Mouse (Mus musculus) forelimb bud, embryonic 11.5 days (tissue): ENCODE measurements at regions not wholly inside any gene's neighbourhood (a gene's known extent, or its start where the extent isn't known, plus 50 kb on each side); places are given as distances from the start of the nearest gene placed in this dataset.
"Not testable (repeated sequence)": the region's sequence is repeated elsewhere in the genome, so short reads cannot be mapped to it uniquely, and the experiment has no call there.

Source experiments
- DNase-seq: peaks from one replicate; pipeline ENCODE4 v3.0.0-alpha.2; 2012; ENCODE audit warnings: low read depth, low spot score

DNA sequence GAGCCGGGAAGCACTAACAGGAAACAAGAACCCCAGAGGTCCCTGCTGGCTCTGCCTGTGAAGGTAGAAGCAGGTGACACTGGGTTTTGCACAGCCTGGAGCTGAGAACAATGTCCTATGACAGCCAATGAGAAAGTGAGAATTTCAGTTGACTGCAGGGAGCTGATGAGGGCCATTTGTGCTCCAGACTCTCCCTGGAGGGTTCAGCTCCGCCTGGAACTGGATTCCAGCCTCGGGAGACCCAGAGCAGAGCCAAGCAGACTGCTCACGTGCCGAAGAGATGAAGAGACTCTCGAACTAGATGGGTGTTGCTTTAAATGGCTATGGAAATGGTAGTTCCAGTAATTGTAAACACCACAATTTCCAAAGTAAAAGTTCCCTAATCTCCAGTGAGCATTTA, 93.5 kb downstream of the Cand1 start:
- no peak for DNase-seq

DNA sequence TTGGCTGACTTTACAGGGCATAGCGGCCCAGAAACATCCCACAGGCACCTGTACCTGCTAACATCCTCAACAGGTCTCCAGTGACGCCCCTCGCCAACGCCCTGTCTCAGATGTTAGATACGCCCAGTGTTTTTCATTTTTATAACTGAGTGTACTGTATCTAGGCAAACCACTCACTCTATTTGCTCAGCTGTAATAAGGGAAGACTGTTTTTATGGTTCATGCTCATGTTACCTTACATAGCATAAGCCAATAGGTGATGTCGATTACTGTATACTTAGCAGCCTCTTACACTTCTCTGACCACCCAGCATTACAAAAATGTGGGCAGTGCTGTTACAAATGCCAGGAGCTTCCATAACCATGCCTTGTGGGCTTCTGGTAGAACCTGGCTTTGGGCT, 97.0 kb downstream of the Cand1 start:
- DNase-seq = no peak

DNA sequence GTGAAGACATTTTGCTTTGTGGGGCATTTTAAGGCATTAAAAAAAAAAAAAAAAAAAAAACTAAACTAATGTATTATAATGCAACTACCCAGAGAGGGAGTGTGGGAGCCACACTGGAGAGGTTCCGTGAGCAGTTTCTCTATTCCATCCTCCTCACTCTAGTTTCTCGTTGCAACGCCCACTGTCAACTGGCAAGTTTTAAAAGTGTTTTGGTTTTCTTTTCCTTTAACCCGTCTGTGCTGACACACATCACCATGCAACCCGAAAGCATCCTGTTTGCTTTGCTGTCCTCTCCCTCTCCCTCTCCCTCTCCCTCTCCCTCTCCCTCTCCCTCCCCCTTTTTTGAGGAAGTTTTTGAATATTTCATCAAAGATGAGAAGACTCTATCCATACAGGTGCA, 97.5 kb downstream of the Cand1 start:
- no peak for DNase-seq

DNA sequence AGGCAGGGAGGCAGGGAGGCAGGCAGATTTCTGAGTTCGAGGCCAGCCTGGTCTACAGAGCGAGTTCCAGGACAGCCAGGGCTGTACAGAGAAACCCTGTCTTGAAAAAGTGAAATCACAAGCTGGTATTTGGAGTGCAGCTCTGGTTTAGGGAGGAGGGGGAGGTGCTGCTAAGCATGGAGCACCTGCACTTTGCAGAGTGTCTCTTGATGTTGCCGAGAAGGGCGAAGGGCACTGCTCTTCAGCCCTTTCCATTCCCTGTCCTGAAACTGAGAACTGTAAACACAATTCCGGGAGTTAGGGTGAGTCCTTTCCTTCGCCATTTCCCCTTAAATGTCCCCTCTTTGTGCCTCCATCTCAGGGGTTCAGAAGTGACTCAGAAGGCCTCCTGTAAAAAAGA, 101.6 kb downstream of the Cand1 start:
- DNase-seq = no peak

DNA sequence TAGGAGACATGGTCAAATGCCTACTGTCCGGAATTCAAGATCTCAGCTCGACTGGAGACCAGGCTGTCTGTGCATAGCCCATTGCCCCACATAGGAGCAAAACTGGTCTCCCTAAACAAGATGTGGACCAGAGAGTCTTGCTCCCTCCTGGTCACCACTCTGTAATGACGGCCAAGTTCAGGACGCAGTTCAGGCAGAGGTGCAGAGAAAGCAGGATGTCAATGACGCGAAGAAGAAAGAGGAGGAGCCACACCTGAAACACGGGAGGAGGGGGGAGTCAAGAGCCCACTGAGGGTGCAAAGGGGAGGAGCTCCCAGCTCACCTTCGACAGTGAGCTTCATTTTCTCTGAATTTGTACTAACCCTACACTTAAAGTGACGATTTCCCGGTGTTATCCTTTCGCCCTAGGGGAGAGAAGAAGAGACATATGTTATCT, 104.3 kb downstream of the Cand1 start:
- DNase-seq = no peak

DNA sequence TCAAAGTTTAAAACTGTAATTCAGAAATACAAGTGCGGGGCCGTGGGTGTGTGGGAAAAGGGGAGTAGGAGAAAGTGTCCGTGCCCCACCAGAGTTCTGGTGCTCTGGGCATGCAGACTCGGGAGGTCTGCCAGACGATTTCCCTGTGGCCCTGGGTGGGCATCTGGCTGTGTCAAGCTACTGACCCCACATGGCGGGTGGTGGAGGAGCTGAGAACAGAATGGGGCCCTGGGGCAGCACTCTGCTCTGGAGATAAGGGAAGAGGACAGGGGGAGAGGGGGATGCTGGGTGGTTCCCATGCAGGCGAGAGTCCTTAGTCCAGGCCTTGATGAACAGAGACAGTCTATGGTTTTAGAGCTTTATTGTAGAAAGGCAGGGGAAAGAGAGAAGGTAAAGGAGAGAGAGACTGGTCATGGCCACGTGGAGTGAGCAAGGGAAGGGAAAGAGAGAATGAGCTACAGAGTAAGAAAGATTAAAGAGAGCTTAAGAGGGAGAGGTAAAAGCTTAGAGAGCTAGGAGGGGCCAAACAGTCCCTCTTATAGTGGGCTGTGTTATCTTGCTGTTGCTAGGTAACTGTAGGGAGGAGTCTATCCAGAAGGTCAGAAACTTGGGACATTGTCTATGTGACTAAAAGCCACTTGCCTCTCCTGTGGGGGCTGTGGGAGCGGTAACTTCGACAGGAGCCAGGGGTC, 104.9 kb downstream of the Cand1 start:
- no peak for DNase-seq

DNA sequence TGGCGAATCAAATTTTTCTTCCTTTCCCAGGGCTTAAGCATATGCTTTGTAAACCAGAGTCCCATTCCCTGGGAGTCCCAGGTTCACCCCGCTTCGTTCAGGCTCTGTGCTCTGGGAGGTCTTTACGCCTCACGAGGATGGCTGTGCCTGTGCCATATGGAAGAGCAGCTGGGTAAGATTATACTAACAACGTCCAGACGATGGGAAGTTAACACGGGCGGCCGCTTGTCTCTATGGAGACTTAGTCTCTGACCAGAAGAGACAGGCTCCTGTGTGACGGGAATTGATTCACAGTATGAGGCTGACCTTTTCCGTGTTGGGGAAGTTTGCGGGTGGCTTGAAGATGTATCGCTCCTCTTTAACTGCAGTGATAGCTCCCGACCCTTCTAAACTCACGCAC, 107.9 kb downstream of the Cand1 start:
- DNase-seq = peak; percentile 57

DNA sequence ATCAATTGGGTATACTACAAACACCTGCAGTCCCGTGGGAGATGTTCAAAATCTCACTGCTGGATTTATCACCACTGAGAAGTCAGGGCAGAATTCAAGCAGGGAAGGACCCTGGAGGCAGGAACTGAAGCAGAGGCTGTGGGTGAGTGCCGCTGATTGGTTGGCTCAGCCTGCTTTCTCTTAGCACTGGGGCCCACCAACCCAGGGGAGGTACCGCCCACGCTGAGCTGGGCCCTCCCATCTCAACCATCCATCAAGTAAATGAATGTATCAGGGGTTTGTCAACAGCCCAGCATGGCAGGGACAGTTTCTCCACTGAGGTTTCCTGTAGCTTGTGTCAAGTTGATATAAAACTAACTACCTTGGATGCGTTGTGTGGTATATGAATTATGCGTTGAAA, 109.2 kb downstream of the Cand1 start:
- DNase-seq = no peak

DNA sequence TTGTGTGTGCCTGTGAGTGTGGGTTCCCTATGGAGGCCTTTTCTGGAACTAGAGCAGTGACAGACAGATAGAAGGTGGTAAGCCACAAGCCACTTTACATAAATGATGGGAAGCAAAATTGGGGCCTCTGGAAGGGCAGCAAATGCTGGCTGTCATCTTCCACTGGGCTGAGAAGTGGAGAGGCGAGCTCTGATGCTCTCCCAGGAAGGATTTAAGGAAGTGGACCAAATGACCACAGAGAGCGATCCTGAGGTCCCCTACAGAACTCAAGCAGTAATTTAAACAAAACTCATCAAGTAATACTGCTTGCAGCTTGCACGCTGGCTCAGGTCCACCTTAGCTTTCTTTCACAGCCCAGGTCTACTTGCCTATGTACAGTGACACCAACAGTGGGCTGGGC, 111.8 kb downstream of the Cand1 start:
- no peak for DNase-seq

DNA sequence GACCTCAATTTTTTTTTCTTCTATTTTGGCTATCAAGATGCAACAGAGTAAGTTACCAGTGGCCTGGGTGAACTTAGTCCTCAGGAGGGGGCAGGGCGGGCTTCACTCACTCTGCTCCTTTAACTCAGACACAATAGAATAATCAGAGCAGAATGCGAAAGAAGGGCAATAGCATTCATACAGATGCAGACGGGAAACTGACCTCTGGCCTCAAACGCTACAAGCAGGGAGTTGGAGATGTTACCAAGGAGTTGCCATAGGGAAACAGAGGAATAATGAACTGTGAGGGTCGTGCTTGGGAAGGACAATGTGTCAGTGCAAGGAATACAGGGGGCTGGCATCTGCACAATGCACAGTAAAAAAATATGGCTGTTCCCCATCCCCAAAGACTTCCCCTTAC, 116.3 kb downstream of the Cand1 start:
- no peak for DNase-seq

DNA sequence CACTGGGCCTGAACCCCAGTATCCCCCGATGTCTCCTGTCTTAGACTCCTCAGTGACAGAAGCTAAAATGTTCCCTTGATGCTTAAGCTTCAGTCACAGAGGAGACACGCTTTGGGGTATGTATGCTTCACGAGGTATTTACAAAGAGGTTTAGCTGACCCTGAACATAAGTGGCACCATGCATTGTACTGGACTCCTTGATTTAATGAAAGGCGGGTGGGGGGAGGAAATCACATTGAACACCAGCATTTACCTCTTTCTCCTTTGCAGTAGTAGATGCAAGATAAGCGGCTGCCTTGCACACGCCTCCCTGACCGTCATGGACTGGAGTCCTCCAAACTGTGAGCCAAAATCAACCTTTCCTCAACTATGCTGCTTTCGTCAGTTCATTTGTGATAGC, 117.5 kb downstream of the Cand1 start:
- no peak for DNase-seq

DNA sequence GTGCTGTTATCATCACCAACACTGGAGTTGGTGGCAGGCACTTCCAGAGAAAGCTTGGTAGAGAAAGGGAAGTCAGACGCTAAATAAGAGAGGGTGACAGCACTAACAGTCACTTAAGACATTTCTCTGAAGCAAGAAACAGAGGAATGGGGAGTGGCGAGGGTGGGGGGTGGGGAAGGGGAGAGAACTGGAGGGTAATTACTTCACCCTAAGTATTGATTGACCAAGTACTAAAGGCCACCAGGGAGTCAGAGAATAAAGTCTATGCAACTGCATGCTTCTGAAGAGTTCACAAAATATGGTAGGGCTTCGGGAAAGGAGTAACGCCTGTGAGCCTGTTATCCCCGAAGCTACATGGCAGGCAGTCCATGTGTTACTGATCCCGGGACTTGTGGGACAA, 118.3 kb downstream of the Cand1 start:
- DNase-seq = no peak

DNA sequence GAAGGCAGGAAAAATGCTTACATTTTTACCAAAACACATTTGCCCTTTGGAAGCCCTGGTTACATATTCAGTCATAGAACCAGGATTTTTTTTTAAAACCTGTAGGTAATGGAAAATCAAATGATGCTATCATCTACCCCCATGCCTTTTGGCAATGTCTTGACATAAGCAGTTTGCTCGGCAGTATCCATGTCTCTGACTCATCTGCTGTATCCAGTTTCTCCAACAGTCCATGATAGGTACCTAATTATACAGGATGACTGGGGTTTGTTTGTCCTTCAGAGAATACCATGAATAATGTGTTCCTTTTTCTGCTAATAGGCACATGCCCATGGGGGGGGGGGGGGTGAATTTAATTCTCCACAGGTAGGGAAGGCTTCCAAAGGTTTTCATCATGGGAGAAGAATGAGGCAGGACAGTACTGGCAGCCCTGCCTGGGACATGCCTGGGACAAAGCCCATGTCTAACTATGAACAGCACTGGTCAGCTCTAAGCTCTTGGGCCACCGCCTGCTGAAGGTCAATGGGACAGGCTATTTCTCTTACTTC, 122.9 kb downstream of the Cand1 start:
- DNase-seq = no peak

DNA sequence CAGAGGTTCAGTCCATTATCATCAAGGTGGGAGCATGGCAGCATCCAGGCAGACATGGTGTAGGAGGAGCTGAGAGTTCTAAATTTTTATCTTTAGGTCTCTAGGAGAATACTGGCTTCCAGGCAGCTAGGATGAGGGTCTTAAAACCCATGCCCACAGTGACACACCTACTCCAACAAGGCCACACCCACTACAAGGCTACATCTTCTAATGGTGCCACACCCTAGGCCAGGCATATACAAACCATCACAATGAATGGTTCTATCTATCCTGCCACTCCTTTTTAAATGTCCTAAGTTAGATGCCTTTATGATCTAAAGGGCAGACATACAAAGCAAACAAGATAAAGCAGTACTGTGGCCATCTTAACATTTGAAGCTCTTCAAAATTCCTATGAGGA, 124.7 kb downstream of the Cand1 start:
- DNase-seq = not testable (repeated sequence)

DNA sequence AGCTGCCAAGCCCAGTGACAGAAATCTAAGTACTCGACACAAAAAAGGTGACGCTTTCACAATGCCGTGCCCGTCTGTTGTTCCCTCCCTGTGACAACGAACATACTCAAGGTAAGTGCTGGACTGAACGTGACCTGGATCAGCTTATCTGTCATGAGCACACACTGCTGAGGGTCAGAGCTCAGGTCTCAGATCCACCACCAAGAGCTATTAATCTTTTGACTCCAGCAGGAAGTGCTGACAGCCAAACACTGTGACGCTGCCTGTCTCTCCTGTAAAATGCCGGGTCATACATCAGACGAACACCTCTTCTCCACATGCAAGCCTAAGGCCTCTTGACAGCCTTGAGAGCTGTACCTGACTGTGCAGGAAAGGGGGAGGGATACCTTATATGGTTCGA, 125.2 kb downstream of the Cand1 start:
- DNase-seq = no peak

DNA sequence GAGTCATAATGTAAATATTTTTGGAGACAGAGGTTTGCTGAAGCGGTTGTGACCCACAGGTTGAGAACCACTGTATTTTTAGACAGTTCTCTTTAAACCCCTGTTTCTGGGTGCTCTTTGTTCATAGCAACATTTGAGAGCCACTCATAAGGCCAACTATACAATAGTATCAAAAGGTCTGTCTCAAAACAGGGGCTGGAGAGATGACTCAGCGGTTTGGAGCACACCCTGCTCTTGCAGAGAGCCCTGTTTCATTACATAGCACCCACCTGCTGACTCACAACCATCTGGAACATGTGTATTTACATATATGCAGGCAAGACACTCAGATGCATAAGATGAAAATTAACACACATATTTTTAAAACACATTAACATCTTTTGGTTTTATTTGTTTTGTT, 128.0 kb downstream of the Cand1 start:
- no peak for DNase-seq

DNA sequence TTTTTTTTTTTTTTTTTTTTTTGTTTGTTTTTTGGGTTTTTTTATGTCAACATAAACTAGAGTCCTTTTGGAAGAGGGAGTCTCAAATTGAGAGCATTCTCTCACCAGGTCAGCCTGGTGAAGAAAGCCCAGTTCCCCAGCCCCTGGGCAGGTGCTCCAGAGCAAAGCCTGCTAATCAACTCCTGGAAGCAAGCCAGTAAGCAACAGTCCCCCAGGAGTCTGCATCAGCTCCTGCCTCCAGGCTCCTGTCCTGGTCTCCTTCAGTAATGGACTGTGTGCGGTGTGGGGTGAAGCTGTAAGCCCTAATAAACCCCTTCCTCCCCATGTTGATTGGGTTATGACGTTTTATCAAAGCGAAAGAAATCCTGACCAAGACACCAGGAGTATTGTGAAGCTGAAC, 128.4 kb downstream of the Cand1 start:
- no peak for DNase-seq

DNA sequence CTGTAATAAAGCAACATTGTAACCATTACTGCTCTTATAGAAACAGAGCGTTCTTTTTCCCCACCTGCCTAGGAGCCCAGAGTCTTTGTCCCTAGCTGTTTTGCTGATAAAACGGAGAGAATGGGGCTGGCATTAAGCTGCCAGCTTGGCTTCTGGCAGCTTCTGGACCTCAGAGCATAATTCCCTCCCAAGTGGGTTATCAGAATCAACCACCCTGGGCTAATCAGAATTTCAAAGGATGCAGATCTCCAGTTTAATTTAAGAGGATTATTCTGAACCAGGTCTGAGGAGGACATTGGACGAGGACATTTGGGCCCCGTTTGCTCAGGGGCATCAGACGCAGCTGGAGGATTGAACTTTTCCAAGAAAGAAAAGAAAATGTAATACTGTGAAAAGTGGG, 129.2 kb downstream of the Cand1 start:
- DNase-seq = no peak

DNA sequence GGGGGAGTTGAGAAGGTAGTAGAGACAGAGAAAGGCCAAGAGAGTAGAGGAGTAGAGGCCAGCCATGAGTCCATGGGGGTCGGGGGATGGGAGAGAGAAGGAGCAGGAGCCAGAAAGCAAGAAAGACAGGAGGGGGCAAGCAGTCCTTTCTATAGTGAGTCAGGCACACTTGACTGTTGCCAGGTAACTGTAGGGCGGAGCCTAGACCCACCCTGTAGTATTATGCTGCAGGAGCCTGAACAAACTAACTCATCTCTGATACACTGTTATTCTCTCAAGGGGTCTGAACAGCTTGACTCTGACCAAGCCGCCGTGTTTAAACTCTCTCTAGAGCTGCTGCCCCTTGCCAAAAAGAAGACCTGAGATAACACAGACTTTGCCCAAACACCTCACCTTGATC, 130.6 kb downstream of the Cand1 start:
- DNase-seq = no peak

DNA sequence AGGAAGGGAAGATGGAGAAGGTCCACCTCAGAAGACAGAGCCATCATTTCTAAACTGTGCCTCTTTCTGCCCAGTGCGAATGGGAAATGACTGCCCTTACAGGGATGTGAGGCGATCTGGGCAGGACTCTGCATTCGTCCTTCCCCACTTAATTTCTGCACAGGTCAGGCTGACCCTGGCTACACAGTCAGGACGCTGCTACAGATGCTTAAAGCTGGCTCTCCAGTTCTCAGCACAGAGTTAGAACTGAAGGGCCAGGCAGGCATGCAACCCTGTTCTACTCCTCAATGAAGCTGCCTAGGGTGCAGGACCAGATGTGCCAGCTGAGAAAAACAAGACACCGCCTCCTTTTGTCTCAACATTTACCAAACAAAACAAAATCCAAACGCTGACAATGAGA, 132.1 kb downstream of the Cand1 start:
- no peak for DNase-seq

DNA sequence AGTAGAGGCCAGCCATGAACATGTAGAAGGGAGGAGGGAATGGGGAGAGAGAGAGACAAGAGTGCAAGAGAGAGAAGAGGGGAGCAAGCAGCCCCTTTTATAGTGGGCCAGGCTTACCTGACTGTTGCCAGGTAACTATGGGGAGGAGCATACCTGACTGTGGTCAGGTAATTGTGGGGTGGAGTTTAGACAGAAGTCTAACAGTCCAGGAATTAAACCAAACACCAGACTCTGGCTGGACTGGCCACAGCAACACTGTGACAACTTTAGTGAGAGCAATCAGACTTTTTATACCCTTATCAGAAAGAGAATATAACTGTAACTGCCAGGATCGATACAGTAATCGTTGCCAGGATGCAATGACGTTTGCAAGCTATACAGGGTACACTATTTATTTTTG, 133.8 kb downstream of the Cand1 start:
- no peak for DNase-seq

DNA sequence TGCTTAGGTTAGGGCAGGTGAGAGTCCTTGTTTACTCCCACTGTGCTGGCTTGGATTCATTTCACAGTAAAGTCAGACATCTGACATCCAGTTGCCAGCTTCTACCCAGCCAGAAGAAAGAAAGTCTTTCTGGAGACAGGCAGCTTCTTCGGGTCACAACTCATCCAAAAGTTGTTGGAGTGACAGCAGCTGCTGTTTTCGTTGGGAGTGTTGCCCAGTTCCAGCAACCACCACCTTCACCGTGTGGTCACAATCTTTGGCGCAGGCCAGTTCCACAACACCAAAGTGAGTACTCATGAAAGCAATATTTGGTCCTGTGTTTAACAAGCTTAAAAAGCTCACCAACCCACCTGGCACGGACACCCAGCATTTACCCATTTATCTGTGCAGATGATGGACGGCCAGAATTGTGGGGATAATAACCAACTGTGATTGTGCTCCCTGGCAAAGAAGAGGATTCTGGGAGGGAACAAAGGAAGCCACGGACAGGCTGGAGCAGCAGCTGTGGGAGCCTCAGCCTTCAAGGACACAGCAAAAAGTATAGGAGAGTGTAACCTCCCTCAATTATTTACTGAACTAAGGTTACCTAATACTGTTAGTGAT, 134.5 kb downstream of the Cand1 start:
- DNase-seq = no peak

DNA sequence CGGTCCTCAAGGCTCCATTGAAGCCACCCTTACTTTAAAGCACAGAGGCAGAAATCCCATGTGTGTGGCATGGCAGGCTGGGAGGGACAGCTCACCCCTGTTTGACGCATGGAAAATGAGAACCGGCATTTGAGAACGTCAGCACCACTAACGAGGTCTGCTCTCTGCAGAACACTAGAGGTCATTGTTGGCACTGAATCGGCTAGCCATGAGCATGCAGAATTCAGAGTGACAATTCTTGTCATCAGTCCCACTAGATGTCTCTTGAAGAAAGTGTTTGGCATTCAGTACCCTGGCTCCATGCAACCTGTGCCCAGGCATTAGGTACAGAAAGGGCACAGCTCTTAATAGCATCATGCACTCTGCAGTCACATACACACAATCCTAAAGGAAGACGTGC, 139.3 kb downstream of the Cand1 start:
- DNase-seq = no peak
